Mouse (Mus musculus): ENCODE data around the gene Gtf2a1.
A peak's percentile ranks its signal among the peaks of the same experiment; 100 is the strongest.
"Not testable (repeated sequence)": the region's sequence is repeated elsewhere in the genome, so short reads cannot be mapped to it uniquely, and the experiment has no call there.

Gtf2a1 gene

GRCm38 (mm10) chr12:91581204-91582070 is 8.8 kb downstream of the Gtf2a1 start:
- DNase-seq (ENCODE audit: low spot score): no peak

GRCm38 (mm10) chr12:91579665-91580064 is 10.6 kb downstream of the Gtf2a1 start:
- DNase-seq (ENCODE audit: low spot score): no peak

DNA sequence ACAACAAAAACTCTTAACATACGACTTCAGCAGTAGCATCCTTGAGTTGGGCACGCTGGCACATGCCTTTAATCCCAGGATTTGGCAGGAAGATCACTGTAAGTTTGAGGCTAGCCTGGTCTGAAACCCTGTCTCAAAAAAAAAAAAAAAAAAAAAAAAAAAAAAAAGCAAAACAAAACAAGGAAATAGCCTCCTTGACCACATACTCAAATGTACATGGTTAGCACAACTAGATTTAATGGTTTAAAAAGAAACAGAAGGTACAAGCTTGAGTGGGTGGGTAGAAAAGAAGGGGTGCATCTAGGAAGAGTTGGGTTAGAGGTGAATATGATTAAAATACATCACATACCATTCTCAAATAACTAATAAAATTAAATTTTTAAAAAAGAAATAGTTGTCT is 18.6 kb downstream of the Gtf2a1 start:
- no peak for DNase-seq (ENCODE audit: low spot score)

DNA sequence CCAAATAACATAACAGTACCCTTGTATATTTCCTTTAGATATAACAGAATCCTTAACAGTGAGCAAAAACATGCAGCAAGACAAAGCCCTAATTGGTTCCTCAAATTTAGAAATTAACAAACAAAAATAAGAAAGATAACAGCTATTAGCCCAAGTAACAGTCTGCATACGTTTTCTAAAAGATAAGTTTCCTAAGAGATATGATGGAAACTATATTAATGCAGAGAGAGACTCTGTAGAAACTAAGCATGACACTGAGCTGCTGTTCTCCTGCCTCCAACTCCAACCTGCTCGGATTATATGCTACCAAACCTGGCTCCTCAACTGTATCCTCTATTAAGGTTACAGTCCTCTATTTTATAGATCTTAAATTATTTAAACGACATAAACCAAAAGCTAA is 21.0 kb downstream of the Gtf2a1 start:
- DNase-seq (ENCODE audit: low spot score): no peak

DNA sequence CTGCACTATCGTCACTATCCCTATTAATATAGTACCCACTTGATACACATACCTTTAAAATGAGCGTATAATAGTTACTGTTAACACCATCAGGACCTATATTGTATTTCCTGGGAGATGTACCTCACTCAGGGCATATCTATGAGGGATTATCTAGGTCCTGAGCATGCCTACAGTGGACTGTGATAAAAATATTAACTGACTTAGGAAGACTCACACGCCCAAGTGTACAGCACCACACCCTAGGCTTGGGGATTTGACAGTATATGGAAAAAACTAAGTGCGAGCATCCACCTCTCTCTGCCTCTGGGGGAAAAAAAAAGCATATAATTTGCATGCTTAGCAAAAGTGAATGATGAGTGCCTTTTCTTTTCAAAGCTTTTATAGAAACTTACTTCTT is 23.1 kb downstream of the Gtf2a1 start:
- DNase-seq (ENCODE audit: low spot score): no peak

GRCm38 (mm10) chr12:91558152-91558551 is 32.1 kb downstream of the Gtf2a1 start:
- DNase-seq (ENCODE audit: low spot score): not testable (repeated sequence)

GRCm38 (mm10) chr12:91557358-91558005 is 32.8 kb downstream of the Gtf2a1 start:
- not testable (repeated sequence) for DNase-seq (ENCODE audit: low spot score)

GRCm38 (mm10) chr12:91551773-91552526 is 38.3 kb downstream of the Gtf2a1 start:
- DNase-seq (ENCODE audit: low spot score): no peak

GRCm38 (mm10) chr12:91549471-91549870 is 40.8 kb downstream of the Gtf2a1 start:
- DNase-seq (ENCODE audit: low spot score): no peak

DNA sequence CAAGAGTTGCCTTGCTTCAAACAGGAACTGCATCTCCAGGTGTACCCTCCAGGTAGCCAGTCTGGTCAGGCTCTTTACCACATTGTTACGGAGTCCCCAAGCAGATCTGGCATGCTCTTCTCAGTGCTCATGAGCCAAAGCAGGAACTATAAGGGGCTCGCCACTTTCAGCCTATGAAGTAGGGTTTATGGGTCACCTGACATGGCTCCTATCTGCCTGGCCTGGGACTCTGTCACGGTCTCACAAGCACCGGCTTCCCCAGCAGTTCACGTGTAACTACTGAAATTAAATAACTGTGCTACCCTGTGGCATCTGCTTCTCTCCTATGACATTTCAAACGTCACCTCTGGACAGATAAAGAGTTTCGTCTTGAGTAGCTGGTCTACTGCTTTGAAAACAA is 50.1 kb downstream of the Gtf2a1 start:
- no peak for DNase-seq (ENCODE audit: low spot score)

DNA sequence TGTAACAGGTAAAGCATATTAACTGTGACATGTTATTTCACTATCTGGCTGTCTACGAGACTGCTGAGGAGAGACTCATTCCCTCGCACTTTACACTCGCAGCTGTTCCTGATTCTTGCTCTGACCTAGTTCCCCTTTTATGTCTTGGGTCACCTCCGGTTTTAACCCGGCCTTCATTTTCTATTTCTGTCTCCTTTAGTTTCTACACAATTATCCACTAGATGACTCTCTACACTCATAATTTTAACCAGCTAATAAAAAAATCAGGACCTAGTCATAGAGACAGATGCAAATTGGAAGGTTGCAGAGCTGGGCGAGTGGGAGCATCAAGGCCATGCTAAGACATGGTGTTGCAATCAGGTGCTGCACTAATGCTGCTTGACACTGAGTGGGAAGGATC is 55.8 kb downstream of the Gtf2a1 start:
- no peak for DNase-seq (ENCODE audit: low spot score)

GRCm38 (mm10) chr12:91523626-91524025 is 66.7 kb downstream of the Gtf2a1 start:
- DNase-seq (ENCODE audit: low spot score): no peak

- peak; percentile 28 for DNase-seq (ENCODE audit: low spot score)
Observed at GRCm38 (mm10) chr12:91517808-91518207, 72.5 kb downstream of the Gtf2a1 start.

DNA sequence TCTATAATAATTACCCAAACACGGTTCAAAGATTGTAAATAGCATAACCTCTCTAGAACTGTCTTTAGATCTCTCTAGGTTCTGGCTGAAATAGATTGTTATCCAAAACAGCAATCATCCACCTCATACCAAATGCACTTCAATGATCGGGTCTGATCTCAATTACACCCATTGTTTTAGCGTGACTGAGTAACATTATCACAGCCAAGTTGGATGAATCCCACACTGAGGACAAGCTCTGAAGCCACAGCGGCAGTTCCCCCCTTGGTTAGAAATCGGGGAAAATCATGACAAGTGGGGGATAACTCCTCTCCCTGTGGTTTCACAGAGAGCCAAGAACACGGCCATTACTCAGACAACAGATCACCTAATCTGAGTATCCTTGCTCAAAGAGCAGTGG is 76.3 kb downstream of the Gtf2a1 start:
- no peak for DNase-seq (ENCODE audit: low spot score)

DNA sequence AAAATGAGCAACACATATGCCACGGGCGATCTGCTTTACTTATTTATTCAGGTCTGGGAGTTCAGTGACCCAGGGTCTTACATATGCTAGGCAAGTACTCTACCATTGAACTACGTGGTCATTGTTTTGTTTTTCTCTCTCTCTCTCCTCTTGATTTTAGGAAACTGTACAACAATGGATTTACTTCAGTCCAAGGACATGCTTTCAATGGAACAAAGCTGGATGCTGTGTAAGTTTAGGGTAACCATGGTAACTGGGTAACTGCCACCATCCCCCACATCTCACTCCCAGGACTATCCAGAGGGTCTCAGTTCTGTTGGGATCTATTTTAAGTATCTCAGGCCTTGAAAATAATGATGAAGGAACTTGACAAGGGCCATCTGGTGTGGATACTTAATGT is 78.5 kb downstream of the Gtf2a1 start:
- no peak for DNase-seq (ENCODE audit: low spot score)

All from embryo, embryonic 10.5 days (tissue).